Mouse (Mus musculus): ENCODE measurements at regions not wholly inside any gene's neighbourhood (a gene's known extent, or its start where the extent isn't known, plus 50 kb on each side); places are given as distances from the start of the nearest gene placed in this dataset.
A peak's percentile ranks its signal among the peaks of the same experiment; 100 is the strongest.

DNA sequence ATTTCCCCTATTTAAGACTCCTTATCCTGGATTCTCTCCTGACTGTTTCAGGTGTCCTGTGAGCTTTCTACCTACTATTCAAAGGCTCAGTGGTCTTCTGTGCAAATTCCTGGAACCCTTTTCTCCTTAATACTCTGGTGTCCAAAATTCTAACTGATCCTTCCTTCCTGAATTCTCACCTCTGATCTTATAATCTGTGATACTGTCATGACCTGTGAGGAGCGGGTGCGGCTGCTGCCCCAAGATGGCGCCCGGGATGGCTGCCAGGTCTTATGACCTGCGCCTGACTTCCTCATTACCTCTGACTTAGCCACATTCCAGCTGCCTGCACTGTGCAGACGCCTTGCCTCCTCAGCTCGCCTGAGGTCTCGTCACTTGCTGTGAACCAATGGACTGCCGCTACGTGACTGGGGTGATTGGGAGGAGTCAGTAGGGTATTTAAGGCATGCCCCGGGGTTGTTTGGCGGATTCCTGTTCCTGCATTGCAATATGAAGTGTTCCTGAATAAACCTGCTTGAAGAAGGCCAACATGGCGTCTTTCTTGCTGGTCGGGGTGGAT, 131.2 kb downstream of the Ptbp2 start:
- Histone ChIP-seq H3K4me3 (no peak overlapping the region), H3K4me2 (no peak overlapping the region), H3K9me3 (no peaks in the 10 kb centered on the region), H3K27ac (no peak overlapping the region), H3K9ac (no peak overlapping the region), H3K36me3 (no peaks in the 10 kb centered on the region), H3K27me3 (no peaks in the 10 kb centered on the region), H3K4me1 (no peaks in the 10 kb centered on the region)
- no peak for ATAC-seq (ENCODE audit: insufficient number of reproducible peaks, low FRiP score, low TSS enrichment, low read depth)
- WGBS = 88% methylated on average over 14 of the region's 14 CpGs

- H3K36me3 ChIP-seq = no peaks in the 10 kb centered on the region
- ATAC-seq (ENCODE audit: insufficient number of reproducible peaks, low FRiP score, low TSS enrichment, low read depth) = no peak
- H3K4me3 ChIP-seq = no peak overlapping the region
- 49% methylated on average over 3 of the region's 3 CpGs for WGBS
- H3K4me2 ChIP-seq = no peak overlapping the region
- H3K9ac ChIP-seq = no peak overlapping the region
- no peaks in the 10 kb centered on the region for H3K27me3 ChIP-seq
- no peaks in the 10 kb centered on the region for H3K9me3 ChIP-seq
- no peaks in the 10 kb centered on the region for H3K4me1 ChIP-seq
- no peak overlapping the region for H3K27ac ChIP-seq
These were observed 145.6 kb downstream of the Ptbp2 start for GRCm38 (mm10) chr3:119638633-119639032.

- no peak overlapping the region for H3K4me3 ChIP-seq
- no peaks in the 10 kb centered on the region for H3K4me1 ChIP-seq
- no peak overlapping the region for H3K4me2 ChIP-seq
- H3K27ac ChIP-seq = no peak overlapping the region
- H3K9me3 ChIP-seq = no peaks in the 10 kb centered on the region
- no peak overlapping the region for H3K9ac ChIP-seq
- no peaks in the 10 kb centered on the region for H3K27me3 ChIP-seq
- no peaks in the 10 kb centered on the region for H3K36me3 ChIP-seq
- no peak for ATAC-seq (ENCODE audit: insufficient number of reproducible peaks, low FRiP score, low TSS enrichment, low read depth)
- WGBS = 68% methylated on average over 3 of the region's 3 CpGs
These were observed 148.6 kb downstream of the Ptbp2 start for GRCm38 (mm10) chr3:119635641-119636040.

DNA sequence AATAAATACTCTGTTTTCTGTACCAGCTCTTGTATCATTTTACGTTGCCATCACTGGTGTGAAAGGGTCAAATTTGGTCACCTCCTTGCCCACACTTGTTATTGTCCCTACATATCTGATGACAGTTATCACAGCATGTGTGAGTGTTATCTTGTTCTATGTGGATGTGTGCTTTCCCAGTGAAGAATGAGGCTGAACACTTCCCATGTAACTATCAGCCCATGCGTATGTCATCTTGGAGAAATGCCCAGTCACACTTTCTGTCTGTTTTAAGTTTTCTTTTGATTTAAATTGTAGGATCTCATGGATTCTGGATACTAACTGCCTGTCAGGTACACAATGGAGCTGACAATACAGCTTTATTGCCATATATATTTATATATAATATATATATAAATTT, 150.8 kb downstream of the Ptbp2 start:
- Histone ChIP-seq H3K4me1 (no peaks in the 10 kb centered on the region), H3K9me3 (no peaks in the 10 kb centered on the region), H3K4me2 (no peak overlapping the region), H3K36me3 (no peaks in the 10 kb centered on the region), H3K27me3 (no peaks in the 10 kb centered on the region), H3K9ac (no peak overlapping the region), H3K4me3 (no peak overlapping the region), H3K27ac (no peak overlapping the region)
- no peak for ATAC-seq (ENCODE audit: insufficient number of reproducible peaks, low FRiP score, low TSS enrichment, low read depth)
- WGBS = 80% methylated on average over 2 of the region's 2 CpGs

GRCm38 (mm10) chr3:119606116-119606515, 178.2 kb downstream of the Ptbp2 start:
- no peaks in the 10 kb centered on the region for H3K27me3 ChIP-seq
- 90% methylated on average over 1 of the region's 1 CpGs for WGBS
- no peak overlapping the region for H3K4me2 ChIP-seq
- no peaks in the 10 kb centered on the region for H3K9me3 ChIP-seq
- ATAC-seq (ENCODE audit: insufficient number of reproducible peaks, low FRiP score, low TSS enrichment, low read depth) = no peak
- no peak overlapping the region for H3K27ac ChIP-seq
- H3K4me1 ChIP-seq = no peaks in the 10 kb centered on the region
- H3K36me3 ChIP-seq = no peaks in the 10 kb centered on the region
- no peak overlapping the region for H3K9ac ChIP-seq
- H3K4me3 ChIP-seq = no peak overlapping the region

DNA sequence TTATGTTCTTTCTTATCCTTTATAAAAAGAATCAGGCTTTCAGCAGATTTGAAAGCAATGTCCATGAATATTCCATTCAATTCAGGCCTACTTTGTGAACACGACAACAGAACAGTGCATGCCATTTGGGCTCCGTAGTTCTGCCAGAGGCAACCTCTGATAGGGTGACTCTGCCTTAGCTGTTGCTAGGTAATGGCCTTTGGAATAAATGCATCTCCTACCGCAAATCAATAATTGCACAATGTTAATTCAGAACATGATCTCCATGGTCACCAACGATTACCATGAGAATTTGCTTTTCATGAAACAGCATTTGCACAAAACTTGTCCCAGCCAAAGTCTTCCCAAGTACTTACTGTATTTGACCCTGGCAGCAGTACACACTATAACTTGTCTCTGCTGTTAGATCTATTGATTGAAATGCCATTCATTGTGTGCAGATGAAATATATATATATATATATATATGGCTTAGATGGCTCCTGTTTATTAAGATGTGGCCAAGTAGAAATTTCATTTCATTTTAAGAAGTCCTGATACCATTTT, 195.3 kb downstream of the Ptbp2 start:
- Histone ChIP-seq H3K4me2 (no peak overlapping the region), H3K27ac (no peak overlapping the region), H3K9ac (no peak overlapping the region), H3K36me3 (no peaks in the 10 kb centered on the region), H3K9me3 (no peaks in the 10 kb centered on the region), H3K4me1 (no peaks in the 10 kb centered on the region), H3K4me3 (no peak overlapping the region), H3K27me3 (no peaks in the 10 kb centered on the region)
- WGBS = 84% methylated on average over 4 of the region's 4 CpGs
- ATAC-seq (ENCODE audit: insufficient number of reproducible peaks, low FRiP score, low TSS enrichment, low read depth) = no peak

- no peaks in the 10 kb centered on the region for H3K4me1 ChIP-seq
- no peak overlapping the region for H3K9ac ChIP-seq
- H3K4me2 ChIP-seq = no peak overlapping the region
- ATAC-seq (ENCODE audit: insufficient number of reproducible peaks, low FRiP score, low TSS enrichment, low read depth) = no peak
- H3K27me3 ChIP-seq = no peaks in the 10 kb centered on the region
- H3K36me3 ChIP-seq = no peaks in the 10 kb centered on the region
- WGBS = 71% methylated on average over 2 of the region's 2 CpGs
- no peak overlapping the region for H3K4me3 ChIP-seq
- no peaks in the 10 kb centered on the region for H3K9me3 ChIP-seq
- no peak overlapping the region for H3K27ac ChIP-seq
These were observed 196.3 kb downstream of the Ptbp2 start for GRCm38 (mm10) chr3:119587971-119588370.

- no peak for ATAC-seq (ENCODE audit: insufficient number of reproducible peaks, low FRiP score, low TSS enrichment, low read depth)
- H3K4me1 ChIP-seq = no peaks in the 10 kb centered on the region
- H3K36me3 ChIP-seq = no peaks in the 10 kb centered on the region
- no peak overlapping the region for H3K27ac ChIP-seq
- 78% methylated on average over 3 of the region's 3 CpGs for WGBS
- no peak overlapping the region for H3K4me3 ChIP-seq
- H3K9ac ChIP-seq = no peak overlapping the region
- H3K4me2 ChIP-seq = no peak overlapping the region
- H3K9me3 ChIP-seq = no peaks in the 10 kb centered on the region
- H3K27me3 ChIP-seq = no peaks in the 10 kb centered on the region
These were observed 208.8 kb downstream of the Ptbp2 start for GRCm38 (mm10) chr3:119575516-119575915.

DNA sequence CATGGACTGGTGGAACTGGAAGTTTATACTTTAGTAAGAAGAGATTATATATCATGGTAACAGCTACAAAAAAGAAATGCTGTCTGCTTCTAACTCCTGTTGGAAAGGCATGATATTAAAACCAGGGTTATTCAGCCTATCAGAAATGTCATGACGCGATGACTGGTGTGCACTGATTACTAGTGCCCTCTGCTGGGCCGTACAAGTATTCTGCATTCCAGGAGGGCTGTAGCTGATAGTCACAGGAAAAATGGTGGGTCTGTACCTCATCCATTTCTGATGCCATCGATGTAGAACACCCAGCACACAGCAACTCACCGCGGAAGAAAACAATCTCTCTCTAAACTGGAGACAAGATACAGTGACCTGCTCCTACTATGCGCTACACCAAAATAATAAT, 246.4 kb downstream of the Ptbp2 start:
- H3K27me3 ChIP-seq = no peaks in the 10 kb centered on the region
- no peaks in the 10 kb centered on the region for H3K4me1 ChIP-seq
- no peak for ATAC-seq (ENCODE audit: insufficient number of reproducible peaks, low FRiP score, low TSS enrichment, low read depth)
- H3K27ac ChIP-seq = no peak overlapping the region
- H3K4me2 ChIP-seq = no peak overlapping the region
- H3K9ac ChIP-seq = no peak overlapping the region
- no peaks in the 10 kb centered on the region for H3K9me3 ChIP-seq
- no peak overlapping the region for H3K4me3 ChIP-seq
- WGBS = 73% methylated on average over 7 of the region's 7 CpGs
- H3K36me3 ChIP-seq = no peaks in the 10 kb centered on the region

- Histone ChIP-seq H3K4me1 (no peaks in the 10 kb centered on the region), H3K36me3 (no peaks in the 10 kb centered on the region), H3K9me3 (no peaks in the 10 kb centered on the region), H3K9ac (no peak overlapping the region), H3K4me2 (no peak overlapping the region), H3K4me3 (no peak overlapping the region), H3K27me3 (no peaks in the 10 kb centered on the region), H3K27ac (no peak overlapping the region)
- WGBS = 68% methylated on average over 10 of the region's 10 CpGs
- no peak for ATAC-seq (ENCODE audit: insufficient number of reproducible peaks, low FRiP score, low TSS enrichment, low read depth)
These were observed 259.6 kb downstream of the Ptbp2 start for GRCm38 (mm10) chr3:119524510-119525123.

DNA sequence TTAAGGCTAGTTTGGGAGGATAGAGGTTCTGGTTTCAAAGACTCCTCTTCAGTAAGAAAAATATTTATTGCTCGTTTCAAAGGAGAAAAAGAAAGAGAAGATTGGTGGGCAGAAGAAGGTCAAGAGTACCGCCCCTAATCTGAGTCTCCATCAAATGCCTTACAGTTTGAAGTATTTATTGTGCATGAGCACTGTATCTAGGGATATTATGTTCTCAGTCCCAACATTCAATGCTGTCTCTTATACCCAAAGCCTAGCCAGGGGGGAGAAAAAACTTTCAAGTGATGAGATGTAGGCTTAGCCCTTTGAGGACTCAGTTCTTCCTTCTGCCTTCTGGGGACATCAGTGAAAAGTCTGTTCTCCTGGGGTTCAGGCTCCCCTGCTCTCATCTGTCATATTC, 271.7 kb downstream of the Ptbp2 start:
- Histone ChIP-seq H3K4me1 (no peaks in the 10 kb centered on the region), H3K27me3 (no peaks in the 10 kb centered on the region), H3K27ac (no peak overlapping the region), H3K9me3 (no peaks in the 10 kb centered on the region), H3K4me2 (no peak overlapping the region), H3K4me3 (no peak overlapping the region), H3K36me3 (no peaks in the 10 kb centered on the region), H3K9ac (no peak overlapping the region)
- no peak for ATAC-seq (ENCODE audit: insufficient number of reproducible peaks, low FRiP score, low TSS enrichment, low read depth)
- 55% methylated on average over 2 of the region's 2 CpGs for WGBS

- Histone ChIP-seq H3K36me3 (no peaks in the 10 kb centered on the region), H3K27me3 (no peaks in the 10 kb centered on the region), H3K27ac (no peak overlapping the region), H3K9me3 (no peaks in the 10 kb centered on the region), H3K4me1 (no peaks in the 10 kb centered on the region), H3K4me2 (no peak overlapping the region), H3K4me3 (no peak overlapping the region), H3K9ac (no peak overlapping the region)
- ATAC-seq (ENCODE audit: insufficient number of reproducible peaks, low FRiP score, low TSS enrichment, low read depth) = 0 out of 2 replicates have a peak, but pooled peaks have one; percentile 52
- 53% methylated on average over 4 of the region's 4 CpGs for WGBS
These were observed 275.1 kb downstream of the Ptbp2 start for GRCm38 (mm10) chr3:119509132-119509531.
